Mouse (Mus musculus): Measurements from ENCODE around the gene Ddr2. TPM values are rescaled to one million over a fixed set of nuclear protein-coding genes. Genes with fewer than 3 reads are reported as not detected.
A peak's percentile ranks its signal among the peaks of the same experiment; 100 is the strongest.
"Not testable (repeated sequence)": the region's sequence is repeated elsewhere in the genome, so short reads cannot be mapped to it uniquely, and the experiment has no call there.

Ddr2 gene
- polyA plus RNA-seq, 1 experiment from 2014 or later: 29.5 TPM

- Histone ChIP-seq H3K9me3 (ENCODE audit: control insufficient read depth, low read length) (no peaks in the 10 kb centered on the region), H3K36me3 (ENCODE audit: control insufficient read depth, insufficient read depth, low read length) (no peaks in the 10 kb centered on the region), H3K27ac (ENCODE audit: low read depth, low read length) (no peak overlapping the region), H3K4me3 (ENCODE audit: low read length) (no peak overlapping the region), H3K4me2 (replicated peaks; ENCODE audit: low read depth, low read length) (no peak overlapping the region), H3K9ac (ENCODE audit: low read depth, low read length) (no peak overlapping the region), H3K27me3 (ENCODE audit: control insufficient read depth, insufficient read depth, low read length) (no peaks in the 10 kb centered on the region), H3K4me1 (ENCODE audit: control insufficient read depth, insufficient read depth, low read length) (no peaks in the 10 kb centered on the region)
- 92% methylated on average over 10 of the region's 10 CpGs for WGBS
- no peak for ATAC-seq (ENCODE audit: low FRiP score, low TSS enrichment)
Measured at GRCm38 (mm10) chr1:170112261-170112660, 1.7 kb upstream of the Ddr2 start.

GRCm38 (mm10) chr1:170111651-170112226 lies 1.2 kb upstream of the Ddr2 start:
- WGBS: 83% methylated on average over 16 of the region's 16 CpGs
- no peak for ATAC-seq (ENCODE audit: low FRiP score, low TSS enrichment)
- Histone ChIP-seq H3K4me3 (ENCODE audit: low read length) (no peak overlapping the region), H3K36me3 (ENCODE audit: control insufficient read depth, insufficient read depth, low read length) (no peaks in the 10 kb centered on the region), H3K4me1 (ENCODE audit: control insufficient read depth, insufficient read depth, low read length) (no peaks in the 10 kb centered on the region), H3K9me3 (ENCODE audit: control insufficient read depth, low read length) (no peaks in the 10 kb centered on the region), H3K27me3 (ENCODE audit: control insufficient read depth, insufficient read depth, low read length) (no peaks in the 10 kb centered on the region), H3K9ac (ENCODE audit: low read depth, low read length) (no peak overlapping the region), H3K27ac (ENCODE audit: low read depth, low read length) (no peak overlapping the region), H3K4me2 (replicated peaks; ENCODE audit: low read depth, low read length) (no peak overlapping the region)

DNA sequence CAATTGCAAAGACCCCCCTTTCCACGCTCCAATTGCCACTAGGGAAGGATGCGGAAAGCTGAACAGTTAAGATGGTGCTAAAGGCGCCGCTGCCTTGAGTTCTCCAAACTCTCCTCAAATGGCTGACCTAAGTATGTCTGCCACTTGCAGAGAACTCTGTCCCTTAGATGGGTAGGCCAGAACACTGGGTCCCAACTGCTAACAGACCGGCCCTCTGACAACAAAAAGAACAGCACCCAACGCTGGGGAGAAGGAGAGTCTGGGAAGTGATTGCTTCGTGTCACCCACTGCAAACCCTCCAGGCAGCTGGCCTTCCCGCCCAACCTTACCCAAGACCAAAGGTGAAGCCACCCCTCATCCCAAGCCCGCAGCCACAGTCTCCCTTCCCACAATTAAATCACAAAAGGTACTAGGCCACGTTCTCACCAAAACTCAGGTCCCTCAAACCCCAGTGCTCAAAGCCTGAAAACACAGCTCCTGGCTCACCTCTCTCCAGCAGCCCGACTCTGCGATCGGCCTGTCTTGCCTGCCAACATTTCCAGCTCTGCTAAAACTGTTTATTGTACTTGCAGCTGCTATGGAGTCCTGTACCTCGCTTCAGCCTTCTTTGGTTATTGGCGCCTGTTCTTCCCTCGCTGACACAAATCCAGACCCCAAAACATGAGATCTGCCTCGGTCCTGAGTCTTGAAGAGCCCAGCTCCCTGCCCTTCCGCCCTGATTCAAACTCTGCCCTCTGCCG lies 616 bp downstream of the Ddr2 start:
- Histone ChIP-seq H3K27me3 (ENCODE audit: control insufficient read depth, insufficient read depth, low read length) (no peaks in the 10 kb centered on the region), H3K9ac (ENCODE audit: low read depth, low read length) (peak overlapping the region; percentile 59), H3K4me2 (replicated peaks; ENCODE audit: low read depth, low read length) (peak overlapping the region; percentile 45), H3K36me3 (ENCODE audit: control insufficient read depth, insufficient read depth, low read length) (no peaks in the 10 kb centered on the region), H3K4me1 (ENCODE audit: control insufficient read depth, insufficient read depth, low read length) (no peaks in the 10 kb centered on the region), H3K27ac (ENCODE audit: low read depth, low read length) (peak overlapping the region; percentile 83; the same call in 1 of the 2 replicates), H3K4me3 (ENCODE audit: low read length) (peak overlapping the region; percentile 36), H3K9me3 (ENCODE audit: control insufficient read depth, low read length) (no peaks in the 10 kb centered on the region)
- ATAC-seq (ENCODE audit: low FRiP score, low TSS enrichment): 0 out of 2 replicates have a peak, but pooled peaks have one; percentile 24
- 68% methylated on average over 19 of the region's 19 CpGs for WGBS

DNA sequence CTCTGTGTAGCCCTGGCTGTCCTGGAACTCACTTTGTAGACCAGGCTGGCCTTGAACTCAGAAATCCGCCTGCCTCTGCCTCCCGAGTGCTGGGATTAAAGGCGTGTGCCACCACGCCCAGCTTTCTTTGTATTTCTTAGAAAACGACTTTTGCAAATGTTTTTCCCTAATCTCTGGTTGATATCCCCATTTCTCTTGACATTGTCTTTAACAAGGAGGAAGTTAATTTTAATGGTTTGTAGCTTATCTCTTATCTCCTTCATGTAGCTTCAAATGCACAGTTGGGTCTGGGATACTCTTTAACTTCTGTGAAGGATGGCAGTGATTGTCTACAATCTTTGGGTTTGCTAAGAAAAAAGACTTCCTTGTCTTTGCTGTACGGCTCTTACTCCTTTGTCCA lies 7.7 kb downstream of the Ddr2 start:
- 91% methylated on average over 6 of the region's 6 CpGs for WGBS
- H3K36me3 ChIP-seq (ENCODE audit: control insufficient read depth, insufficient read depth, low read length): not testable (repeated sequence)

GRCm38 (mm10) chr1:170086631-170087030 lies 23.9 kb downstream of the Ddr2 start:
- Histone ChIP-seq H3K4me2 (replicated peaks; ENCODE audit: low read depth, low read length) (no peak overlapping the region), H3K36me3 (ENCODE audit: control insufficient read depth, insufficient read depth, low read length) (no peaks in the 10 kb centered on the region), H3K4me1 (ENCODE audit: control insufficient read depth, insufficient read depth, low read length) (no peaks in the 10 kb centered on the region), H3K27me3 (ENCODE audit: control insufficient read depth, insufficient read depth, low read length) (no peaks in the 10 kb centered on the region), H3K27ac (ENCODE audit: low read depth, low read length) (no peak overlapping the region), H3K9me3 (ENCODE audit: control insufficient read depth, low read length) (no peaks in the 10 kb centered on the region), H3K9ac (ENCODE audit: low read depth, low read length) (no peak overlapping the region), H3K4me3 (ENCODE audit: low read length) (no peak overlapping the region)
- no peak for ATAC-seq (ENCODE audit: low FRiP score, low TSS enrichment)
- 87% methylated on average over 7 of the region's 7 CpGs for WGBS

More for the DNA sequence above, 7.7 kb downstream of the Ddr2 start:
- not testable (repeated sequence) for H3K9ac ChIP-seq (ENCODE audit: low read depth, low read length); H3K4me3 ChIP-seq (ENCODE audit: low read length); ATAC-seq (ENCODE audit: low FRiP score, low TSS enrichment); H3K27ac ChIP-seq (ENCODE audit: low read depth, low read length); H3K4me1 ChIP-seq (ENCODE audit: control insufficient read depth, insufficient read depth, low read length); H3K4me2 ChIP-seq (replicated peaks; ENCODE audit: low read depth, low read length); H3K9me3 ChIP-seq (ENCODE audit: control insufficient read depth, low read length); H3K27me3 ChIP-seq (ENCODE audit: control insufficient read depth, insufficient read depth, low read length)

DNA sequence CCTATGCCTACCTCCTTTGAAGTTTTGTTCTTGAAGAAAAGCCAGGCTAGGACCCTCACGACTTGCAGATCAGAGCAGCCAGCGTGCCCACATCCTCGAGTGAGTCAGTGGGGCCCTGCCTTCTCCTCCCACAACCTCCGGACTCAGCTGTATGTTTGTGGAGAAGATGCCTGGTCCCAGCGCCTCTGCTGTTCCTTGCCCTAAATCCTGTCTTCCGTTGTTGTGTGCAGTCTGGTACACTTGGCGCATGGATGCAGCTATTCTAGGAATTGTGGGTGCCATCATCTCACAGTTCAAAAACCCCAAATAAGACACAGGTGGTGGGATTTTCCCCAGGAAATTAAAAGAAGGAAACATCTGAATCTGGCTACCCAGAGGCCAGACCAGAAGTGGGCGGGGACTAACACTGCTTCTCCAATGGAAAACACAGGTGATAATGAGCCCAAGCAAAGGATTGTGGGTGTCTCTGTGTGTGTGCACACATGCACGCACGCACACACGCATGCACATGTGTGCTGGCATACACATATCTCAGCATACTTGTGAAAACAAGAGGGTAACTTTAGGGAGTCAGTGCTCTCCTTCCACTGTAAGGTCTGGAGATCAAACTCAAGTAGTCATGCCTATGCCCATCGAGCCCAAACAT lies 26.3 kb downstream of the Ddr2 start:
- Histone ChIP-seq H3K9me3 (ENCODE audit: control insufficient read depth, low read length) (no peaks in the 10 kb centered on the region), H3K36me3 (ENCODE audit: control insufficient read depth, insufficient read depth, low read length) (no peaks in the 10 kb centered on the region), H3K27me3 (ENCODE audit: control insufficient read depth, insufficient read depth, low read length) (no peaks in the 10 kb centered on the region), H3K9ac (ENCODE audit: low read depth, low read length) (no peak overlapping the region), H3K27ac (ENCODE audit: low read depth, low read length) (no peak overlapping the region), H3K4me3 (ENCODE audit: low read length) (no peak overlapping the region), H3K4me2 (replicated peaks; ENCODE audit: low read depth, low read length) (no peak overlapping the region), H3K4me1 (ENCODE audit: control insufficient read depth, insufficient read depth, low read length) (no peaks in the 10 kb centered on the region)
- 86% methylated on average over 12 of the region's 12 CpGs for WGBS
- no peak for ATAC-seq (ENCODE audit: low FRiP score, low TSS enrichment)

- H3K4me3 ChIP-seq (ENCODE audit: low read length): no peak overlapping the region
- no peaks in the 10 kb centered on the region for H3K27me3 ChIP-seq (ENCODE audit: control insufficient read depth, insufficient read depth, low read length)
- no peak for ATAC-seq (ENCODE audit: low FRiP score, low TSS enrichment)
- H3K4me2 ChIP-seq (replicated peaks; ENCODE audit: low read depth, low read length): no peak overlapping the region
- no peak overlapping the region for H3K27ac ChIP-seq (ENCODE audit: low read depth, low read length)
- no peak overlapping the region for H3K9ac ChIP-seq (ENCODE audit: low read depth, low read length)
- H3K9me3 ChIP-seq (ENCODE audit: control insufficient read depth, low read length): no peaks in the 10 kb centered on the region
- H3K4me1 ChIP-seq (ENCODE audit: control insufficient read depth, insufficient read depth, low read length): no peaks in the 10 kb centered on the region
- WGBS: 88% methylated on average over 1 of the region's 1 CpGs
- H3K36me3 ChIP-seq (ENCODE audit: control insufficient read depth, insufficient read depth, low read length): no peaks in the 10 kb centered on the region
Measured at GRCm38 (mm10) chr1:170080907-170081306, 29.7 kb downstream of the Ddr2 start.

- Histone ChIP-seq H3K9ac (ENCODE audit: low read depth, low read length) (no peak overlapping the region), H3K9me3 (ENCODE audit: control insufficient read depth, low read length) (no peaks in the 10 kb centered on the region), H3K36me3 (ENCODE audit: control insufficient read depth, insufficient read depth, low read length) (no peaks in the 10 kb centered on the region), H3K4me1 (ENCODE audit: control insufficient read depth, insufficient read depth, low read length) (no peaks in the 10 kb centered on the region), H3K27ac (ENCODE audit: low read depth, low read length) (no peak overlapping the region), H3K4me3 (ENCODE audit: low read length) (no peak overlapping the region), H3K27me3 (ENCODE audit: control insufficient read depth, insufficient read depth, low read length) (no peaks in the 10 kb centered on the region), H3K4me2 (replicated peaks; ENCODE audit: low read depth, low read length) (no peak overlapping the region)
- no peak for ATAC-seq (ENCODE audit: low FRiP score, low TSS enrichment)
- WGBS: 77% methylated on average over 2 of the region's 2 CpGs
Measured at GRCm38 (mm10) chr1:170079465-170079864, 31.1 kb downstream of the Ddr2 start.

GRCm38 (mm10) chr1:170076339-170076738 lies 34.2 kb downstream of the Ddr2 start:
- no peak for ATAC-seq (ENCODE audit: low FRiP score, low TSS enrichment)
- Histone ChIP-seq H3K36me3 (ENCODE audit: control insufficient read depth, insufficient read depth, low read length) (no peaks in the 10 kb centered on the region), H3K4me1 (ENCODE audit: control insufficient read depth, insufficient read depth, low read length) (no peaks in the 10 kb centered on the region), H3K9me3 (ENCODE audit: control insufficient read depth, low read length) (no peaks in the 10 kb centered on the region), H3K4me2 (replicated peaks; ENCODE audit: low read depth, low read length) (no peak overlapping the region), H3K9ac (ENCODE audit: low read depth, low read length) (no peak overlapping the region), H3K4me3 (ENCODE audit: low read length) (no peak overlapping the region), H3K27ac (ENCODE audit: low read depth, low read length) (no peak overlapping the region), H3K27me3 (ENCODE audit: control insufficient read depth, insufficient read depth, low read length) (no peaks in the 10 kb centered on the region)
- 84% methylated on average over 5 of the region's 5 CpGs for WGBS
